Mouse (Mus musculus): ENCODE results near the gene Hsd17b1. TPM values are rescaled to one million over a fixed set of nuclear protein-coding genes. Genes with fewer than 3 reads are reported as not detected.
"Not testable (repeated sequence)": the region's sequence is repeated elsewhere in the genome, so short reads cannot be mapped to it uniquely, and the experiment has no call there.

Hsd17b1 gene
- total RNA-seq, 2 experiments from 2014 or later, result not detected

- no peak for ATAC-seq (replicated peaks; ENCODE audit: low FRiP score, low TSS enrichment, poor library complexity, severe bottlenecking)
Observed at GRCm38 (mm10) chr11:101118105-101118504, 39.9 kb downstream of the Hsd17b1 start.

- peak; percentile 61 for ATAC-seq (replicated peaks; ENCODE audit: low FRiP score, low TSS enrichment, poor library complexity, severe bottlenecking)
Observed at GRCm38 (mm10) chr11:101119131-101119760, 41.0 kb downstream of the Hsd17b1 start.

GRCm38 (mm10) chr11:101119761-101120544 is 41.7 kb downstream of the Hsd17b1 start, which contains the start of the genes Retreg3 and Tubg1:
TSS of gene Retreg3 (minus strand) at chr11:101119893.
TSS of gene Tubg1 (plus strand) at chr11:101119938.
- peak; percentile 90 for ATAC-seq (replicated peaks; ENCODE audit: low FRiP score, low TSS enrichment, poor library complexity, severe bottlenecking)

GRCm38 (mm10) chr11:101120545-101121188 is 42.5 kb downstream of the Hsd17b1 start:
- no peak for ATAC-seq (replicated peaks; ENCODE audit: low FRiP score, low TSS enrichment, poor library complexity, severe bottlenecking)

GRCm38 (mm10) chr11:101124494-101124893 is 46.3 kb downstream of the Hsd17b1 start:
- ATAC-seq (replicated peaks; ENCODE audit: low FRiP score, low TSS enrichment, poor library complexity, severe bottlenecking), result not testable (repeated sequence)

- not testable (repeated sequence) for ATAC-seq (replicated peaks; ENCODE audit: low FRiP score, low TSS enrichment, poor library complexity, severe bottlenecking)
Observed at GRCm38 (mm10) chr11:101125008-101125407, 46.8 kb downstream of the Hsd17b1 start.

GRCm38 (mm10) chr11:101127075-101127474 is 48.9 kb downstream of the Hsd17b1 start:
- no peak for ATAC-seq (replicated peaks; ENCODE audit: low FRiP score, low TSS enrichment, poor library complexity, severe bottlenecking)

GRCm38 (mm10) chr11:101128996-101129577 is 50.9 kb downstream of the Hsd17b1 start:
- no peak for ATAC-seq (replicated peaks; ENCODE audit: low FRiP score, low TSS enrichment, poor library complexity, severe bottlenecking)

Other genes starting within 250 kb of the Hsd17b1 start
- gene Stat5b, start 227.7 kb upstream of the Hsd17b1 start, total RNA-seq (2014; fragmentation: Nextera tagmentation), result 45.1 and 53.5 TPM in 2 replicates
- gene Stat5b, start 227.7 kb upstream of the Hsd17b1 start, total RNA-seq (2017), result 37.0 and 58.7 TPM in 2 replicates
- gene Stat5a, start 219.1 kb upstream of the Hsd17b1 start, total RNA-seq (2014; fragmentation: Nextera tagmentation), result 81.1 and 116 TPM in 2 replicates
- gene Stat5a, start 219.1 kb upstream of the Hsd17b1 start, total RNA-seq (2017), result 55.9 and 62.7 TPM in 2 replicates
- 16.7 and 20.2 TPM in 2 replicates for gene Stat3, start 138.9 kb upstream of the Hsd17b1 start, total RNA-seq (2014; fragmentation: Nextera tagmentation)
- gene Stat3, start 138.9 kb upstream of the Hsd17b1 start, total RNA-seq (2017), result 20.3 and 50.3 TPM in 2 replicates
- 2.4 and 3.7 TPM in 2 replicates for gene Cavin1, start 107.5 kb upstream of the Hsd17b1 start, total RNA-seq (2014; fragmentation: Nextera tagmentation)
- 3.8 and 6.1 TPM in 2 replicates for gene Cavin1, start 107.5 kb upstream of the Hsd17b1 start, total RNA-seq (2017)
- 65.0 and 67.0 TPM in 2 replicates for gene Atp6v0a1, start 69.0 kb upstream of the Hsd17b1 start, total RNA-seq (2014; fragmentation: Nextera tagmentation)
- gene Atp6v0a1, start 69.0 kb upstream of the Hsd17b1 start, total RNA-seq (2017), result 32.0 and 71.5 TPM in 2 replicates
- gene Naglu, start 8.4 kb upstream of the Hsd17b1 start, total RNA-seq (2014; fragmentation: Nextera tagmentation), result 1.5 and 4.3 TPM in 2 replicates
- gene Naglu, start 8.4 kb upstream of the Hsd17b1 start, total RNA-seq (2017), result 3.1 and 4.5 TPM in 2 replicates
- gene Coasy, start 4.2 kb downstream of the Hsd17b1 start, total RNA-seq (2014; fragmentation: Nextera tagmentation), result 27.3 and 30.7 TPM in 2 replicates
- 15.1 and 17.2 TPM in 2 replicates for gene Coasy, start 4.2 kb downstream of the Hsd17b1 start, total RNA-seq (2017)
- gene Mlx, start 8.9 kb downstream of the Hsd17b1 start, total RNA-seq (2014; fragmentation: Nextera tagmentation), result 46.8 and 53.3 TPM in 2 replicates
- gene Mlx, start 8.9 kb downstream of the Hsd17b1 start, total RNA-seq (2017), result 34.5 and 74.8 TPM in 2 replicates
- 26.2 and 65.9 TPM in 2 replicates for gene Psmc3ip, start 17.0 kb downstream of the Hsd17b1 start, total RNA-seq (2014; fragmentation: Nextera tagmentation)
- 38.0 and 79.3 TPM in 2 replicates for gene Psmc3ip, start 17.0 kb downstream of the Hsd17b1 start, total RNA-seq (2017)
- gene Retreg3, start 41.5 kb downstream of the Hsd17b1 start, total RNA-seq (2014; fragmentation: Nextera tagmentation), result 17.0 and 20.6 TPM in 2 replicates
- 29.3 and 36.7 TPM in 2 replicates for gene Retreg3, start 41.5 kb downstream of the Hsd17b1 start, total RNA-seq (2017)
- gene Tubg1, start 41.5 kb downstream of the Hsd17b1 start, total RNA-seq (2014; fragmentation: Nextera tagmentation), result 51.9 and 55.2 TPM in 2 replicates
- 28.7 and 42.7 TPM in 2 replicates for gene Tubg1, start 41.5 kb downstream of the Hsd17b1 start, total RNA-seq (2017)
- not detected in 2 replicates for gene Tubg2, start 77.5 kb downstream of the Hsd17b1 start, total RNA-seq (2014; fragmentation: Nextera tagmentation)
- not detected in 2 replicates for gene Tubg2, start 77.5 kb downstream of the Hsd17b1 start, total RNA-seq (2017)
- gene Cntnap1, start 92.1 kb downstream of the Hsd17b1 start, total RNA-seq (2014; fragmentation: Nextera tagmentation), result not detected in 2 replicates
- 0.15 TPM in 1 of 2 replicates, not detected in the other for gene Cntnap1, start 92.1 kb downstream of the Hsd17b1 start, total RNA-seq (2017)
- gene Plekhh3, start 92.9 kb downstream of the Hsd17b1 start, total RNA-seq (2014; fragmentation: Nextera tagmentation), result not detected in 2 replicates
- gene Plekhh3, start 92.9 kb downstream of the Hsd17b1 start, total RNA-seq (2017), result not detected in 2 replicates
- gene Ccr10, start 97.0 kb downstream of the Hsd17b1 start, total RNA-seq (2014; fragmentation: Nextera tagmentation), result not detected in 2 replicates
- not detected in 2 replicates for gene Ccr10, start 97.0 kb downstream of the Hsd17b1 start, total RNA-seq (2017)
- 18.2 and 20.6 TPM in 2 replicates for gene Ezh1, start 148.1 kb downstream of the Hsd17b1 start, total RNA-seq (2014; fragmentation: Nextera tagmentation)
- 13.8 and 20.3 TPM in 2 replicates for gene Ezh1, start 148.1 kb downstream of the Hsd17b1 start, total RNA-seq (2017)
- gene Ramp2, start 167.6 kb downstream of the Hsd17b1 start, total RNA-seq (2014; fragmentation: Nextera tagmentation), result not detected in 2 replicates
- gene Ramp2, start 167.6 kb downstream of the Hsd17b1 start, total RNA-seq (2017), result not detected in 2 replicates
- gene Vps25, start 175.3 kb downstream of the Hsd17b1 start, total RNA-seq (2014; fragmentation: Nextera tagmentation), result 112 and 137 TPM in 2 replicates
- gene Vps25, start 175.3 kb downstream of the Hsd17b1 start, total RNA-seq (2017), result 44.7 and 71.5 TPM in 2 replicates
- gene Wnk4, start 182.2 kb downstream of the Hsd17b1 start, total RNA-seq (2014; fragmentation: Nextera tagmentation), result 0.25 and 1.4 TPM in 2 replicates
- 0.05 and 0.30 TPM in 2 replicates for gene Wnk4, start 182.2 kb downstream of the Hsd17b1 start, total RNA-seq (2017)
- 2.3 and 3.7 TPM in 2 replicates for gene Cntd1, start 200.6 kb downstream of the Hsd17b1 start, total RNA-seq (2014; fragmentation: Nextera tagmentation)
- gene Cntd1, start 200.6 kb downstream of the Hsd17b1 start, total RNA-seq (2017), result 2.1 and 4.2 TPM in 2 replicates
- 67.5 and 86.7 TPM in 2 replicates for gene Coa3, start 200.7 kb downstream of the Hsd17b1 start, total RNA-seq (2014; fragmentation: Nextera tagmentation)
- gene Coa3, start 200.7 kb downstream of the Hsd17b1 start, total RNA-seq (2017), result 28.4 and 40.6 TPM in 2 replicates
- 86.7 and 98.7 TPM in 2 replicates for gene Becn1, start 223.9 kb downstream of the Hsd17b1 start, total RNA-seq (2014; fragmentation: Nextera tagmentation)
- 160 and 162 TPM in 2 replicates for gene Becn1, start 223.9 kb downstream of the Hsd17b1 start, total RNA-seq (2017)
- 239 and 277 TPM in 2 replicates for gene Psme3, start 237.8 kb downstream of the Hsd17b1 start, total RNA-seq (2014; fragmentation: Nextera tagmentation)
- gene Psme3, start 237.8 kb downstream of the Hsd17b1 start, total RNA-seq (2017), result 176 and 226 TPM in 2 replicates
- 7.6 and 11.5 TPM in 2 replicates for gene Aoc2, start 246.7 kb downstream of the Hsd17b1 start, total RNA-seq (2014; fragmentation: Nextera tagmentation)
- gene Aoc2, start 246.7 kb downstream of the Hsd17b1 start, total RNA-seq (2017), result 1.9 and 2.9 TPM in 2 replicates

All from megakaryocyte-erythroid progenitor cell, adult 5-6 weeks (primary cell).